Mouse (Mus musculus) brain, embryonic 14.5 days (tissue): ENCODE data around the gene Cisd1.

Experiments used
- CTCF ChIP-seq: fragments of 200-500 bp; IDR thresholded peaks from 2 replicates; pipeline ENCODE4 v1.5.1; 2012; ENCODE audit warnings: inconsistent platforms, mild to moderate bottlenecking, moderate library complexity, borderline replicate concordance; ENCODE audit not compliant: insufficient read depth, insufficient read length; ENCODE audit errors: extremely low read depth
- POLR2A ChIP-seq: fragments of 200-500 bp; IDR thresholded peaks from 2 replicates; pipeline ENCODE4 v1.6.1; 2012; ENCODE audit warnings: mild to moderate bottlenecking, inconsistent platforms, borderline replicate concordance; ENCODE audit not compliant: poor library complexity, insufficient read depth, insufficient read length, severe bottlenecking; ENCODE audit errors: extremely low read depth

DNA sequence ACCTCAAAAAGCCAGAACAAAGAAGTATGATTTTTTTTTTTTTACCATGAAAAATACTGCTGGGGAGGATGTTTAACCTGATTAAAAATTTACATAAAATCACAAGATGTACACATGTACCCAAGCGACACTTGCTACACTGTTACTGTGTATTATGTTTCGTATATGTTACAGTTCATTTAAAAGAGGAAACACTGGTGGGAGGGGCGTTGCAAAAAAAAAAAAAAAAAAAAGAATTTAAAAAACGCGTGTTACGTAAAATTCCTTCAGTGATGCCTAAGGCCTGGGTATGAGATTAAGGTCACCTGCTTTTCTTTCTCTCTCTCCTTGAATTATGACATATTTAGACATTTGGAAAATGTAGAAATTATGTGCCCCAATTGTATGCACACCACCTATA is 38.0 kb downstream of the Cisd1 start:
- TF ChIP-seq CTCF (no peak), POLR2A (no peak)
